18 mouse cellular contexts compared by ENCODE assay signal in genomic region chr8:124828561-124829240, GRCm38 (mm10). TPM values are rescaled to one million over a fixed set of nuclear protein-coding genes. Genes with fewer than 3 reads are reported as not detected.
A peak's percentile ranks its signal among the peaks of the same experiment; 100 is the strongest.
DNase-seq lines count a peak whose midpoint lies in the region; ATAC-seq and TF ChIP-seq lines count a peak whose summit lies in the region.
"Had no signal": no experiment of that assay in that cellular context is flagged by ENCODE, and none has a peak within 500 bp of the region (broad histone marks: within the 10 kb centered on the region; RNA-seq: fewer than 3 reads in every experiment).

No protein-coding gene starts in this region.

- no peak overlapping the region for H3K4me3 ChIP-seq in midbrain, postnatal 0 days (ENCODE audit: low read depth, low read length)
- no peak overlapping the region for H3K4me3 ChIP-seq in midbrain, embryonic 16.5 days (ENCODE audit: low read depth, low read length)
- H3K4me3 ChIP-seq: embryonic facial prominence, embryonic 10.5 days; gastrocnemius, adult 2 months; limb, embryonic 12.5 days; liver, embryonic 15.5 days; neural tube, embryonic 15.5 days had no signal

- no peak overlapping the region for H3K9ac ChIP-seq in midbrain, postnatal 0 days (replicated peaks; ENCODE audit: low read length, poor library complexity, severe bottlenecking)
- no peak overlapping the region for H3K9ac ChIP-seq in midbrain, embryonic 16.5 days (ENCODE audit: low read depth, low read length)
- H3K9ac ChIP-seq: limb, embryonic 12.5 days; liver, embryonic 15.5 days; neural tube, embryonic 15.5 days had no signal

- H3K9me3 ChIP-seq in midbrain, postnatal 0 days (ENCODE audit: low read length), result no peaks in the 10 kb centered on the region
- H3K9me3 ChIP-seq in midbrain, embryonic 16.5 days (replicated peaks; ENCODE audit: control insufficient read depth, low read length, poor library complexity, severe bottlenecking), result no peaks in the 10 kb centered on the region
- H3K9me3 ChIP-seq: embryonic facial prominence, embryonic 10.5 days; limb, embryonic 12.5 days; liver, embryonic 15.5 days; neural tube, embryonic 15.5 days had no signal

- DNase-seq in cerebellum, postnatal 4 days (ENCODE audit: low spot score in 2 of 2), result no peak
- peak; percentile 10 for DNase-seq in midbrain, postnatal 0 days (ENCODE audit: low spot score)
- DNase-seq in cerebellum, postnatal 14 days, result peak; percentile 52 to 61
- peak; percentile 42 for DNase-seq in right cerebral cortex, postnatal 25 days
- DNase-seq in urinary bladder, adult 2 months (ENCODE audit: low spot score), result no peak
- no peak for DNase-seq in adrenal gland, postnatal 4 days (ENCODE audit: low spot score in 2 of 2)
- DNase-seq: gastrocnemius, adult 2 months; kidney, adult 2 months; lung, postnatal 36 days; midbrain, embryonic 14.5 days; thymus, adult 2 months had no signal

- peaks cover 57% of the 10 kb centered on the region for H3K36me3 ChIP-seq in midbrain, postnatal 0 days (ENCODE audit: insufficient read depth, low read length)
- peaks cover 40% of the 10 kb centered on the region for H3K36me3 ChIP-seq in midbrain, embryonic 16.5 days (ENCODE audit: control insufficient read depth, insufficient read depth, low read length)
- H3K36me3 ChIP-seq: embryonic facial prominence, embryonic 10.5 days; limb, embryonic 12.5 days; liver, embryonic 15.5 days had no signal

- no peak overlapping the region for H3K4me2 ChIP-seq in midbrain, postnatal 0 days (ENCODE audit: low read depth, low read length, poor library complexity, severe bottlenecking)
- H3K4me2 ChIP-seq in midbrain, embryonic 16.5 days (ENCODE audit: low read length), result no peak overlapping the region
- H3K4me2 ChIP-seq: limb, embryonic 12.5 days; liver, embryonic 15.5 days; neural tube, embryonic 15.5 days had no signal

- no peak overlapping the region for H3K27ac ChIP-seq in midbrain, postnatal 0 days (ENCODE audit: low read depth, low read length)
- no peak overlapping the region for H3K27ac ChIP-seq in midbrain, embryonic 16.5 days (ENCODE audit: low read length)
- H3K27ac ChIP-seq: embryonic facial prominence, embryonic 10.5 days; gastrocnemius, adult 2 months; hindbrain, postnatal 0 days; limb, embryonic 12.5 days; liver, embryonic 15.5 days; neural tube, embryonic 15.5 days had no signal

- no peaks in the 10 kb centered on the region for H3K4me1 ChIP-seq in midbrain, postnatal 0 days (ENCODE audit: insufficient read depth, low read length)
- H3K4me1 ChIP-seq in midbrain, embryonic 16.5 days (ENCODE audit: control insufficient read depth, insufficient read depth, low read length), result no peaks in the 10 kb centered on the region

- 81% methylated on average over 24 of the region's 24 CpGs for WGBS in midbrain, postnatal 0 days
- 81% methylated on average over 24 of the region's 24 CpGs for WGBS in midbrain, embryonic 16.5 days

- no peaks in the 10 kb centered on the region for H3K27me3 ChIP-seq in midbrain, postnatal 0 days (ENCODE audit: insufficient read depth, low read length)
- no peaks in the 10 kb centered on the region for H3K27me3 ChIP-seq in midbrain, embryonic 16.5 days (ENCODE audit: control insufficient read depth, insufficient read depth, low read depth, low read length)
- H3K27me3 ChIP-seq: neural tube, embryonic 15.5 days had no signal

- TF ChIP-seq CTCF in midbrain, postnatal 0 days (IDR thresholded peaks at IDR 0.05), result no peak

- ATAC-seq in cerebellum, adult (ENCODE audit: insufficient number of reproducible peaks, low FRiP score, low TSS enrichment), result peak; percentile 36; the same call in 1 of the 2 replicates
- ATAC-seq in midbrain, postnatal 0 days (ENCODE audit: low FRiP score), result no peak
- no peak for ATAC-seq in midbrain, embryonic 16.5 days
- ATAC-seq: hindbrain, postnatal 0 days had no signal

RNA-seq across cellular contexts. Expression of gene Gnpat, which starts 34.1 kb away (rescaled TPM):
- 45.1 and 47.2 TPM in 2 replicates for total RNA-seq in midbrain, postnatal 0 days (2014; rRNA removed)
- polyA plus RNA-seq in midbrain, postnatal 0 days (2015; fragmentation: Nextera tagmentation; extraction: Ambion mirVana), result 48.2 and 58.5 TPM in 2 replicates
- 70.7 and 74.1 TPM in 2 replicates for polyA plus RNA-seq in midbrain, embryonic 16.5 days (2015; fragmentation: Nextera tagmentation; extraction: Ambion mirVana)
- polyA plus RNA-seq in urinary bladder, adult 2 months (2012; rRNA removed), result 91.4 and 95.2 TPM in 2 replicates
- 100 to 1,000 TPM; 105 to 106 TPM for total RNA-seq in adrenal gland, postnatal 4 days (2021)

RNA-seq across cellular contexts. Expression of gene 2810004N23Rik, which starts 34.2 kb away (rescaled TPM):
- 20.6 and 24.7 TPM in 2 replicates for total RNA-seq in midbrain, postnatal 0 days (2014; rRNA removed)
- polyA plus RNA-seq in midbrain, postnatal 0 days (2015; fragmentation: Nextera tagmentation; extraction: Ambion mirVana), result 20.3 and 20.4 TPM in 2 replicates
- polyA plus RNA-seq in midbrain, embryonic 16.5 days (2015; fragmentation: Nextera tagmentation; extraction: Ambion mirVana), result 25.5 and 27.3 TPM in 2 replicates
- 23.5 and 25.7 TPM in 2 replicates for polyA plus RNA-seq in urinary bladder, adult 2 months (2012; rRNA removed)
- 10 to 100 TPM; 37.8 to 38.9 TPM for total RNA-seq in adrenal gland, postnatal 4 days (2021)

RNA-seq across cellular contexts. Expression of gene Trim67, which starts 35.8 kb away (rescaled TPM):
- 87.1 and 104 TPM in 2 replicates for total RNA-seq in midbrain, postnatal 0 days (2014; rRNA removed)
- 22.0 and 25.6 TPM in 2 replicates for polyA plus RNA-seq in midbrain, postnatal 0 days (2015; fragmentation: Nextera tagmentation; extraction: Ambion mirVana)
- 28.0 and 29.5 TPM in 2 replicates for polyA plus RNA-seq in midbrain, embryonic 16.5 days (2015; fragmentation: Nextera tagmentation; extraction: Ambion mirVana)
- 0.08 and 0.10 TPM in 2 replicates for polyA plus RNA-seq in urinary bladder, adult 2 months (2012; rRNA removed)
- total RNA-seq in adrenal gland, postnatal 4 days (2021), result 1 to 10 TPM; 3.9 to 4.5 TPM

Comparison
In these comparisons a context has a peak if more than half of its experiments do, and no peak if none do; other contexts are left out.
1. DNase-seq: peak in midbrain, postnatal 0 days (single experiment), cerebellum, postnatal 14 days (2 of 2) and right cerebral cortex, postnatal 25 days (single experiment); none in cerebellum, postnatal 4 days (0 of 2), urinary bladder, adult 2 months (single experiment) and adrenal gland, postnatal 4 days (0 of 2).
2. RNA of gene Trim67, which starts 35.8 kb away (polyA plus RNA-seq): 28.0 to 29.5 TPM in midbrain, embryonic 16.5 days and 22.0 to 25.6 TPM in midbrain, postnatal 0 days; 0.08 to 0.10 TPM in urinary bladder, adult 2 months; every median in the first group is over 10 times any median in the second.